Mouse (Mus musculus) kidney, postnatal 10 days (tissue): ENCODE data around the gene Rasgrf1.

Experiments used
- DNase-seq: peaks from one replicate; pipeline ENCODE4 v3.0.0; 2021; ENCODE audit warnings: mixed read lengths

Rasgrf1 gene

DNA sequence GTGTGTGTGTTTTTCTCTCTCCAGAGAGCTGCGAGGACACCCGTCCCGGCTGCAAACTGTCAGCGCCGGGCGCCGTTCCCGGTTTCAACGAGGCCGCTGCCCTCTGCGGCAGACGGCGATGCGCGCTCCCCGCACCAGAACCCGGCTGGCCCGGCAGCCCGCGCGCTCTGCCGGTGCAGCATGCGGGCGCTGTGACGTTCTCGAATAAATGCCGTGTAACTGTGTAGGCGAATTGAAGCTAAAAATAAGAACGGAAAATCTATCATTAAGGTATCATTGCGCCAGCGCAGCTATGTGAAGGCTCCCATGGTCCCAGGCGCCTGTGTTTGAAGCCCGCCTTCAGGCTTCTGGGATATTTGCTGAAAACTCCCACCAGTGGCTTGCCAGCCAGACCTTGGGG lies 1.1 kb upstream of the Rasgrf1 start:
- DNase-seq: peak; percentile 74

DNA sequence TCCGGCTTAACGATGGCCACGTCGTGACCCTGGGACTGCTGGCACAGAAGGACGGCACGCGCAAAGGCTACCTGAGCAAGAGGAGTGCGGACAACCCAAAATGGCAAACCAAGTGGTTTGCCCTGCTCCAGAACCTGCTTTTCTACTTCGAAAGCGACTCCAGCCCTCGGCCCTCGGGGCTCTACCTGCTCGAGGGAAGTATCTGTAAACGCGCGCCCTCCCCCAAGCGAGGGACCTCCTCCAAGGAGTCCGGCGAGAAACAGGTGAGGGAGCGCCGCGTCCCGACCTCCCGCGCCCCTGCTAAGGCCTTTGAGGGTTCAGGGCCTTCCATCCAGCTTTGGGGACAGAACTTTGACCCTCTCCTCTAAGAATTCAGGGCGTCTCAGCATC lies 298 bp downstream of the Rasgrf1 start:
- peak; percentile 7 for DNase-seq

DNA sequence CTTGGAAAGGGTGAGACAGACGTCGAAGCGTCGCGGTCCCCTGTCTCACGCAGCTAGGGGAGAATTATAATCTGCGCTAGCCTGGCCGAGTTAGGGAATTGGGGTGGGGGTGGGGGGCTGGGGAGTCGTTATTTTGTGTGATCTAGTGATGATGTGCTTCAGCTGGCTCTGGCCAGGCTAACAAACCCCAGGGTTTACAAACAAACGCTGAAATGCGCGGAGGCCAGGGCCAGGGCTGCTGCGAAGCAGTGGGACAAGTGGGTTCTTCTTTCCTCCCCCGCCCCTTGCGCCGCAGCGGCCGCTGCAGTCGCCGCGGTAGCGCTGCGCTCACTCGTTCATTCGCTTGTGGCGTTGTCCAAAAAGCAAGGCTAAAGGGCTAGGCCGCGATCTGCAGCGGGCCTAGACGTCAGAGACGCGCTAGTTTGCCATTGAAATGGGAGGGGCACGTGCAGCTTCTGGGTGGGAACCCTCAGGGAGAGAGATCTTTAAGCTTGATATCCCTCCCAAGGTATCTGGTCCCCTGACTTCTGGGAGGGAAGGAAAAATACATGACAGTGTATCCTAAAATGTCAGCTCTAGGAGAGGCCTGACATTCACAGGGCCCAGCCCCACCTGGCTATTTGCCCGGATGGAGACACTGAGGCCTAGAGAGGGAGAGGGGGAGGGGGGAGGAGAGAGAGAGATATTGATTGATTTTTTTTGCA lies 1.2 kb downstream of the Rasgrf1 start:
- peak; percentile 23 for DNase-seq

DNA sequence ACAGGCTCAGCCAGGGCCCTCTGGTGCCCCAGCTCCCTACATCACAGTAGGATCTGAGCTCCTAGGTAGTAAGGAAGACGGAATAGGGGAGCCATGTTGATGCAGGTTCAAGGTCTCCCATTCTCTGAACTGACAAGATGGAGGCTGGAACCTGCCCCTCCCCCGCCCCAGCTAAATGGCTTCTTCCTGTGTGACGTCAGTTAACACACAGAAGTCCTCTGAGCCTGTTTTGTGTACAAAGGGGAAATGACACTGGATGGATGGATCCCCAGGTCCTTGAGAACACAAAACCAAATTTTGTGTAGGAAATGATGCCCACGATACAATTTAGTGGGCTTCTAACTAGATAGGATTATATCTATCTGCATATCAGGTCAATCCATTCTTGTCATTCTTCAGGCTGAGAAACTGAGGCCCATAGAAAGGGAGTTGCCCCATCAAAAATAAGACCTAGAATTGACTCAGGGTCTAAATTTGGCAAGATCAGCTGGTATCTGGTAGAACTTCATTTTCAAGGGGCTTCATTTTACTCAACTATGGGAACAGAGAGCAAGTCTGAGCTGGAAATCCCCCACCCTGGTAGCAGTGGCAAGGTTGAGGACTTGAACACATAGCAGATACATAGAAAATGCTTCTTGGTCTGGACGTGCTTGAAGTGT lies 2.3 kb downstream of the Rasgrf1 start:
- DNase-seq: no peak

DNA sequence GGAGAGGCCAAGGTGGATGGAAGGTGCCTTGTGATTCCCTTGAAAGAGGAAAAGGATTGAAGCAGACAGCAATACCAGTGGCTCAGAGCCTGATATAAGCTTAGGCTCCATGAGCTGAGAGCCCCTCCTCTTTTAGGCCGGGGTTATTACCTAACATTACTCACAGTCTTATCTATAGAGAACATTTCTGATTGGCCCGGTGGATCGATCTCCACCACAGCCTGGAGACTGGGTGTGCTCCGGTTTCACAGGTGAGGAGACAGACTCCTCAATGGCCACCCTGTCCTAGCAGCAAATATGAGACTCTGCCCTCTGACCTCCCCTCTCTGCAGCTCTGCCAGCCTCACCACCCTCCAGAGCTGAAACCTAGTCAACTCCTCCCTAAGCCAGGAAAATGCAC lies 3.4 kb downstream of the Rasgrf1 start:
- no peak for DNase-seq

DNA sequence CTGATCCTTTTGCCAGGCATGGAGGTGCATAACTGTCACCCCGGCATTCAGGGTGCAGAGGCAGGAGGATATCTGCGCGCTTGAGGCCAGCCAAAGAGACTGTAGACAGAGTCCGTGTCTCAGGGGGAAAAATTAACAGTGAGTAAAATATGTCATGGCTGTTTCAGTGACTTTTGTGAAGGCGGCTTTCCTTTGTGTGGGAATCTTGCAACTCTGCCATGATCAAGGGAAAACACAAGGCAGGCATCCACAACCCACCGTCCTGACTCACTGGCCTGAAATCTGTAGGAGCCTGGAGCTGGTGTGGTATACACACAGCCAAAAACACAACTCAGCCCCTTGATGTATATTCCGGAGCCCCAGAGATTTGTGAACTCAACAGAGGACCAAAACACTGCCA lies 6.8 kb downstream of the Rasgrf1 start:
- DNase-seq: no peak

DNA sequence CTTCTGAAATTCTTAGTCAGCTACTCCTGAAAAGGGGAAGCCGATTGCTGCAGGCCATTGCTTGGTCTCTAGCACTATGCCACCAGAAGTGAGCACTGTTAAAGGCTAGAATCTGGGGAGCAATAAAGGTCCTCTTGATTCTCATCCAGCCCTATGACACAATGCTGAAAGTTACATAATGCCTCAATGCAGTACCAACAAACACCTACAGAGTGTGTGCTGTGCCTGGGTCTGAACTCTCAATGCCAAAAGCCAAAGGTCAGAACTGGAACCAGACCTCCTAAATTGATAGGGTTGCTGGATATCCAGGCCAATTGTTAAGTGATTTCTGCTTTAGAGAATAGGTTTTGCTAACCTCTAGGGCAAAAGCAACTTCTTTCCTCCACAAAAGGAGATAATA lies 7.7 kb downstream of the Rasgrf1 start:
- no peak for DNase-seq

DNA sequence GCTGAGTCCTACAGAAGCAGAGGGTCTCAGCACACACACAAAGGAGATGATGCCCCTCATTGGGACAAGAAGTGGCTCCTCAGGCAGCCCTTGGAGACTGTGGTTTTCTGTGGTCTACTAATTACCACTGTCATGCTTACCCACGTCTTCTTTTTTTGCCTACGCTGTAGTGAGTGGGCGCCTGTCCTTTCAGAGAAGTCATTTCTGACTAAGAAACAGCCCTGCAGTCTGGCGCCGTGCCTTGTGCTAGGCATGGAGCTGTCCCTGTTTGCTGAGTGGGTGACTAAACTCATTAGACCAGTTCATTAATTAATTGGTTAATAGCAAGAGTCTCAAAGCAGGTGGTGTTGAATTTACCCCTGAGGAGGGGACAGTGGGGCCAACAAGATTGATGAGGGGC lies 9.1 kb downstream of the Rasgrf1 start:
- DNase-seq: no peak

DNA sequence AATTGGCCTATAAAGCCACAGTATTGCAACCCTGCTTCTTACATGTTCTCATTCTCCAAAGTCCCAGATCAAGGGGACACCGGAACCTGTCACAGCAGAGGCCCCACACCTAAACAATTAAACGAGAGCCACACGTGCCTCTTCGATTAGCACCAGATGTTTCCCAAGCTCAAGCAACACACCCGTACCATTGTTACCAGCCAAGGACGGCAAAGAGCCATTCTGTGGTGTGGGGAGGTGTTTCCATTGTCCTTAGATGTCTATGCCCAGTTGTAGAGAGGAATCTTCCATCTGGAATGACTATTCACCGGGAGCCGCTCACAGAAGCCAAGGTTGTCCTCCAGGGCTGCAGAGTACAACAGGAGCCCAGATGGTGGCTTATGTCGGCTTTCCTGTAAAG lies 11.4 kb downstream of the Rasgrf1 start:
- no peak for DNase-seq

DNA sequence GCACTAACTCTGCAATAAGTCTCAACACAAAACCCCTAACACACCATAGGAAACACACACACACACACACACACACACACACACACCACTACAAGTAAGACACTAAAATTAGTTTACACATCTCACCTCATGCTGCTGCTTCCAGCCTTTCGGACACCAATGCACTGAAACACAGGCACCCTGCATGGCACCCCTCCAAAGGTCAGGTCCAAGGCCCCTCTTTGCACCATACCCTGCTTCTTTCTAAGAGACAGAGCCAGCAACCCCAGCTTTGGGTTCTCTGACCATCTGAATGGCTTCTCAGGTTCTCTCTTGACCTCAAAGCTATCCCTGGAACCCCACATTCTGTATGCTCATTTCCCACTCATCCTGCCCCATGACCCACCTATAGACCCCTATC lies 13.0 kb downstream of the Rasgrf1 start:
- DNase-seq: no peak

DNA sequence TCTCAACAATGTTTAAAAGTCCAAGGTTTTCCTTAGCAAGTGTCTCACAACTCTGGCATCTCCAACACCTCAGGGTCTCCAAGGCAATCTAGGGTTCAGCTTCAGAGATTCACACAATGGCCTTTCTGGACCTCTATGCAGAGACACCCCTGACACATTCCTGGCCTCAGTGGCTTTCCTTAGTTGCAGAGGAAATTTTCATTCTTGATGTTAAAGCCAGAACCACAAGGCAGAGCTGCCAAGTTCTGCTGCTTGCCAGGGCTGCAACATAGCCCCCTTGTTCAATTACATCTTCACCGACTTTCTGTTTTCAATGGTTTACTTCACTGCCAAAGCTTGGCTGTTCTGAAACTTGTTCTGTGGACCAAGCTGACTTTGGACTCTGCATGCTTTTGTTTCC lies 15.1 kb downstream of the Rasgrf1 start:
- no peak for DNase-seq

DNA sequence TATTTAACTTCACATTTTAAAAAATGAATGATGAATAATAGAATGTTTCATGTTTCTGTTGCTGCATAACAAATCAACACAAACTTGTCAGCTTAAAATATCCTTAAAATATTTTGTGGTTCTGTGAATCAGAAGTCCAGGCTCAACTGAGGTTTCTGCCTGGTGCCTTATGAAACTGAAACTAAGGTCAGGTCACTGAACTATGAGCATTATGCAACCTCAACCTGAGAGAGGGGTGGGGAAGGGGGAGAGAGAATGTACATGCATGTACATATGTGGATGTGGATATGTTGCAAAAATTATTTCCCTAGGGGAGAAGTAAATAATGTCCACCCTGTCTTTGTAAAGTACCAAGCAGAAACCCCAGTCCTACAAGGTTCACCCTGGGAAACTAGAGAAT lies 18.8 kb downstream of the Rasgrf1 start:
- no peak for DNase-seq

DNA sequence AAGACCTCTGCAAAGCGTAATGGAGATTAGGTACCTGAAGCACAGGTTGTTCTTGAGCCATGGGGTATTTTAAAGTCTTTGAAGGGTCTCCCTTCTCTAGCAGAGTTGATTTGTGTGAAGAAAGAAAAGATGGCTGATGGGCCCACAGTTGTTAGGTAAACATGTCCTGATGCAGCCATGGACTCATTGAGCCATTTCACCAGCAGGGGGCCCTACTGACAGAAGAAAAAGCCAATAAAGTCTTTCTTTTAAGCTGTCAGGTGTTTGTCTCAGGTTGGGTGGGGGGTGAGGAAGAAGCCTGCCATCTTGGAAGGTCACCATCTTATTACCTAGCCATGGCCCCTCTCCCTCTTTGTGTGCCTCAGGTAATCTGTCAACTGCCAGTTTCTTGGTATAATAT lies 30.7 kb downstream of the Rasgrf1 start:
- DNase-seq: peak; percentile 19

DNA sequence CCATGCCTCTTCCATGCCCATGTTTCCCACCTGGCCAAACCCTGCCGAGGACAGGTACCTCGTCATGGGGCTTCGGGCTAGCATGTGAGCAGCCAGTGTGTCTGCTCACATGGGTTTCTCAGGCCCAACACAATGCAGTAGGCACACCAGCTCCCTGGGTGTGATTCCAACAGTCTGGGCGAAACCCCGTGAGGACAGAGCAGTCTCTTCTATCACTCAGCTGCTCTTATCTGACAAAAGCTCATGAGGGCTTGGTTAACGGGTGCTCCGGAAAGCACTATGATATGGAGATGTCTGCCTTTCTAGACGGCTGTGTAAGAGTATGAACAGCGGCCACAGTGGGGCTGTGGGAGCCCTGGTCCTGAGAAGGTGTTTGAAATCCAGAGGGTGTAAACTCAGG lies 37.1 kb downstream of the Rasgrf1 start:
- DNase-seq: no peak

DNA sequence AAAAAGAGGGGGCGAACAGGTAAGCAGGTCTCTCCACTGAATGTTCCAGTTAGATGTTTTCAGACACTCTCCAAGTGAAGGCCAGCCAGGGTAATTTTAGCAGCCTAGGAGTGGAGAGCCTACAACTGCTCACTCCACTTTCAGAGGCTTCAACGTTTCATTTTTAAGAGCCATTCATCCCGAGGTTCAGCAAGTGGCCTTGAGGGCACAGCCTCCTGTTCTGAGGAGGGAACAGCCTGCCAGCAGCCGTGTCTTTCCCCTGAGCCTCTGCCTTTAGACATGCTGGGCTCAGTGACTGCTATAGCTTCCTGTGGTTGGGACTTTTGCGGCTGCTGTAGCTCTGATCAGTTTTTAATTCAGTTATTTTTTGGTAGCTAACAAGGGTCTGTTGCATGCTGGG lies 38.9 kb downstream of the Rasgrf1 start:
- DNase-seq: no peak

DNA sequence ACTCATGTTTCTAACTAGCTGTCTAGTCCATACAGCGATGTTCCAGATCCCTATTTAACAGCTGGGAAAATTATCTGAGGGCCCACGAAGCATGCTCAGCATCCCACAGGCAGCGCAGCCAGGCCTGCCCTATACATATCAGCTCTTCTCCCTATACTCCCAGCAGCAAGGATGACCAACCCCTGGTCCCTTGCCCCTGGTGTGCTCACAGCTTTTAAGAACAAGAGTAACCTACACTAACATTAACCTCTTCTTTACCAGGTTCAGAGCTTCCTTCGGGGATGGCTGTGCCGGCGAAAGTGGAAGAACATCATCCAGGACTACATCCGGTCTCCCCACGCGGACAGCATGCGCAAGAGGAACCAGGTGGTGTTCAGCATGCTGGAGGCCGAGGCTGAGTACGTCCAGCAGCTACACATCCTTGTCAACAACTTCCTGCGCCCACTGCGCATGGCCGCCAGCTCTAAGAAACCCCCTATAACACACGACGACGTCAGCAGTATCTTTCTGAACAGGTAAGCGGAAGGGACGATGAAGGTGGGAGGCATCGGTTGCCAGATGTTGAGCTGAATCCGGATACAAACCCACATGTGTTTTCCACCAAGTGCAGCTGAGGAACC lies 44.0 kb downstream of the Rasgrf1 start:
- peak; percentile 3 for DNase-seq

DNA sequence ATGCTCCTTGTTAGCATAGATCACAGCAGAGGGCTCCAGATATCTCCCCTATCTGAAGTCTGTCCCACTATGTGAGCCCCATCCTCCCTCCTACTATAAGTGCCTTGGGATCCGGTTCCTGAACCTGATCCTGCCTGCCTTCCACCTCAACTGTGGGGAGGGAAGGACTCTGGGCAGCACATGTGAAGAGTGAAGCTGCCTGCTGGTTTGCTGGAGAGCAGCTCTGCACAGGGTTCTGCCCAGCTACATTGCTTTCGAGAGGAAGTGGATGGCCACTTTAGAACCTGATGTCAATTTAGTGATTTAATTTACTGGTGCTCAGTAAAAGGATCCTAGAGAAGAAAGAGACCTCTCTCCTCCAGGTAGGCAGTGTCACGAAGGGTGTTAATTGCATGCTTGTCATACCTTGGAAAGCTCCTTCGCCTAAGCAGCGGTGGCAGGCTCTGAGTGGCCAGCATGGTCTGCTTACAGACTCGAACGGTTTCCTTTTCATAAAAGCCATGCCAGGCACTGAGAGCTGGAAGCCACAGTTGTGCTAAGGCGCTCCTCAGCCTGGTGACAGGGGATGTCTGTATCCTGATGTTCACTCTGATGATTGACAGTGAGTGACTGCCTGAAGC lies 45.3 kb downstream of the Rasgrf1 start:
- peak; percentile 1 for DNase-seq

DNA sequence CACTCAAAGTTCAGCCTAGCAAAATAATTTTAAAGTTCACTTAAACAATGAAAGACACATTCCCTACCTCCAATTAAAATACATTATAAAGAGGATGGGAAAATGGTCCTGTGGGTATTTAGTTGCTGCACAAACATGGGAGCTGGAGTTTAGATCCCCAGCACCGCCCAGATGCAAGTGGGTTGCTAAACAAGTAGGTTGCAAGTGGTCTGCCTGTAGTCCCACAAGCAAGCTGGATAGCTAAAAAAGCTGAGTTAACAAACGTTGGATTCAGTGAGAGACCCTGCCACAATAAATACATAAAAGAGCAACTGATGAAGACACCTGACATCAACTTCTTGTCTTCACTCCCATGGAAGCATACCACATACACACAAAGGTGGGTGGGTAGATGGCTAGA lies 49.3 kb downstream of the Rasgrf1 start:
- DNase-seq: peak; percentile 0

DNA sequence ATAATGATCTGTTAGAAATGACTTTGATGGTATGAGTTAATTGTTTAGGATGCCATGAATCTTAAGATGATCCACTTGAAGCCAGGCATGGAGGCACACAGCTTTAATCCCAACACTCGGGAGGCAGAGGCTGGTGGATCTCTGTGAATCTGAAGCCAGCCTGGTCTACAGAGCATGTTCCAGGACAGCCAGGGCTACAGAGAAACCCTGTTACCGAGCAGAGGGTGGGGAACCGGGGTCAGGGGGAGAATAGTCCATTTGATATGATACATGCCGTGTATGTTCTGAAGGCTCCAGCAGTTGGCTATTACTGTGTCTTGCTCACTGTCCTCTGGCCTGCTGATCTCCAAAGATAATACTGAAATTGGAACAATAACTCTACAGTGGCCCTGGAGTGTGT lies 54.4 kb downstream of the Rasgrf1 start:
- no peak for DNase-seq

DNA sequence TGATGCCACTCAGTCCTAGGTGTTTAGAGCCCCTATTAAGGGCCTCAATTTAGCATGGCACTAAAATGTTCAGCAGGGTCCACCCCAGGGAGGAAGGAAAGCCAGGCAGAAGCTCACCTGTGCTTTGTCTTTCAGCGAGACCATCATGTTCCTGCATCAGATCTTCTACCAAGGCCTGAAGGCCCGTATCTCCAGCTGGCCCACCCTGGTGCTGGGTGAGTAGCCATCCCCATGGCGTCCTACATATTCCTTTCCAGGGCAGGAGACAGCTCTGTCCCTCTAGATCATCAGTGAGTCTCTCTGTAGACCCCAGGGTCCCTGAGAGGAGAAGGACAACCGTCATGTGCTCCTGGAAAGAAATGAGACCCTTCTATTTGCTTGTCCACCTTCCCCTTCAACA lies 58.0 kb downstream of the Rasgrf1 start:
- DNase-seq: no peak

DNA sequence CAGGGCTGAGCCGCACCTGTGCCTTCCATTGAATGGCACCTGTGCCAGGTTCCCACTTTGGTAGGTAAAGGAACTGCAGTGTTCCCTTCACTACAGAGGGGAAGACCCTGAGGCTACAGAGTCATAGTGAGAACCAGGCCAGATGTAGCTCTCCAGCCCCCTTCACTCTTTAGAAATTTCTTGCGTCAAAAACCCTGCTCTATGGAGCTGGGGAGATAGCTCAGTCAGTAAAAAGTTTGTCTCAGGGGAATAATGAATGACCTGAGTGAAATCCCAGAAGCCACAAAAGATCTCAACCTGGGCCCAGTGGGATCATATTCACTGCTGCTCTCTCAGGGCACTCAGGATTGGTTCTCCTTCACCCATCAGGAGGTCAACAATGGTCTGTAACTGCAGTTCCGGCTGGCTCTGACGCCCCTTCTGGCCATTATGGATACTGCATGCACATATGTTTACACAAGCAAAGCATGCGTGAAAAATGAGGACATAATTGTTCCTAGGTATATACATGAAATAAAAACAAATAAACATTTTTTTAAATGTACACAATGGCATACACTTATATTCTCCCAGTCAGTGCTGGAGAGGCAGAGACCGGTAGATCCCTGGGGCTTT lies 59.2 kb downstream of the Rasgrf1 start:
- DNase-seq: no peak

DNA sequence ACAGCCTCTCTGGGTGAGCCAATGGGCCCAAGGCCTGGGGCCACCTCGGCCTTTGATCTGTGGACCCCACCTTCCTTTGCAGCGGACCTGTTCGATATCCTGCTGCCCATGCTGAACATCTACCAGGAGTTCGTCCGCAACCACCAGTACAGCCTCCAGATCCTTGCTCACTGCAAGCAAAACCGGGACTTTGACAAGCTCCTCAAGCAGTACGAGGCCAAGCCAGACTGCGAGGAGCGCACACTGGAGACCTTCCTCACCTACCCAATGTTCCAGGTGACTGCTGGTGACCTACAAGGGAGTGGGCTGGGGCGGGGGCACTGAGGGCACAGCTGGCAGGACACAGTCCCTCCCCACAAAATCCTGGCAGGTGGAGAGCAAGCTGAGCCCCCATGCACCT lies 60.6 kb downstream of the Rasgrf1 start:
- no peak for DNase-seq

DNA sequence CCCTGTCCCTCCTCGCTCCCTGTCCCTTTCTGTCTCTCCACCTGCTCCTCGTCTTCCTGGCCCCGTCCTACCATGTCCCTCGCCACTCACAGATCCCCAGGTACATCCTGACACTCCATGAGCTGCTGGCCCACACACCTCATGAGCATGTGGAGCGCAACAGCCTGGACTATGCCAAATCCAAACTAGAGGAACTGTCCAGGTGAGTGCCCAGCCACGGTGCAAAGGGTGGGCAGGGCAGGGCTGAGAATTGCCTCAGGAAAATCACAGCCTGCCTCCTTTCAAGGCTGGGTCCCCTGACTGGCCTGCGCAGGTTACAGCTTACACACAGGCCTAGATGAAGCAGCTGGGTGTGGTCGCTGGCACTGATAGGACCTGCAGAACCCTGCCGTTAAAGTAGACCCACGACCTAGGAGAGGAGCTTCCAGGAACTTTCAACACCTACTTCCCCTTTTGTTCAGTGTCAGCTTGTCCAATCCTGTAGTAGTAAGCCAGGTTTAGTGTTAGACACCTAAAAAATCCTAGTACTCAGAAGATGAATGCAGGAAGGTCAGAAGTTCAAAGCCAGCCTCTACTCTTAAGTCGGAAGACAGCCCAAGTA lies 61.3 kb downstream of the Rasgrf1 start:
- no peak for DNase-seq
